Mouse (Mus musculus): ENCODE measurements around the gene Ppp2r5d.

DNA sequence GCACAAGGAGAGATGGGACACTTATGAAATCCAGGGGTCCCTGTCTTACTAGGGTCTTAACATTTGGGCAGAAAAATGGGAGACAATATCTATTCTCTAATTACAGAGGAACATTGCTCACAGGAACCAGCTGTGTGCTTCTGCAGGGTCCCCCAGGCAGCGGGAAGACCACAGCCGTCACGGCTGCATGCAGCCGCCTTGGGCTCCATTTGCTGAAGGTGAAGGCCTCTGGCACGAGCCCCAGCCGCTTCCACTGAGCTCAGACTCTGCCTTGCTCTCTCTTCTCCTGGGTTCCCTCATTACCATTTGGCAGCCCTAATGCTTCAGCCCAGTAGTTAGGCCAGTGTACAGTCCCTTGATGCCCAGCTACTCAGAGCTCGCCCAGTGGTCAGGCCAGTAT is 16.2 kb upstream of the Ppp2r5d start:
- TF ChIP-seq CHD2 (IDR thresholded peaks at IDR 0.05; ENCODE audit: low read depth, low read length) (no peak), MAFK (IDR thresholded peaks at IDR 0.05; ENCODE audit: insufficient read depth, low read depth, low read length) (no peak), ZC3H11A (IDR thresholded peaks at IDR 0.05; ENCODE audit: borderline replicate concordance, low read depth, low read length) (no peak), HCFC1 (IDR thresholded peaks at IDR 0.05; ENCODE audit: borderline replicate concordance, insufficient read depth, low read length) (no peak)

All from ES-E14 (cell line).